Mouse (Mus musculus): ENCODE measurements around the gene Eif5b. TPM values are rescaled to one million over a fixed set of nuclear protein-coding genes. Genes with fewer than 3 reads are reported as not detected.
A peak's percentile ranks its signal among the peaks of the same experiment; 100 is the strongest.
"Not testable (repeated sequence)": the region's sequence is repeated elsewhere in the genome, so short reads cannot be mapped to it uniquely, and the experiment has no call there.

Gene Eif5b
- polyA plus RNA-seq (2015; fragmentation: Nextera tagmentation; extraction: Ambion mirVana): 26.3 and 29.3 TPM in 2 replicates

- peak within 1 kb of the TSS; percentile 86 for H3K4me2 ChIP-seq
- H3K4me3 ChIP-seq: peak within 1 kb of the TSS; percentile 89
- H3K4me1 ChIP-seq: peaks cover 14% of the 10 kb centered on the region
- under 1% methylated on average over 50 of the region's 50 CpGs for WGBS
- peaks cover 25% of the 10 kb centered on the region for H3K36me3 ChIP-seq
- ATAC-seq (ENCODE audit: insufficient number of reproducible peaks, low FRiP score, low TSS enrichment, low read depth): peak; percentile 90
- no peaks in the 10 kb centered on the region for H3K9me3 ChIP-seq
- H3K9ac ChIP-seq: peak within 1 kb of the TSS; percentile 90
- H3K27ac ChIP-seq: peak within 1 kb of the TSS; percentile 96
- H3K27me3 ChIP-seq: no peaks in the 10 kb centered on the region
These were observed at the start of gene Eif5b, which contains the start of gene Txndc9 for GRCm38 (mm10) chr1:37997867-37998266. Gene Eif5b (plus strand): TSS chr1:37998010. Gene Txndc9 (minus strand): TSS chr1:37997893.

GRCm38 (mm10) chr1:37948906-37949305, 48.9 kb upstream of the Eif5b start:
- Histone ChIP-seq H3K36me3 (no peaks in the 10 kb centered on the region), H3K27me3 (no peaks in the 10 kb centered on the region)
- WGBS: 81% methylated on average over 2 of the region's 2 CpGs

GRCm38 (mm10) chr1:37954786-37955185, 43.0 kb upstream of the Eif5b start:
- H3K9ac ChIP-seq: no peak overlapping the region
- no peaks in the 10 kb centered on the region for H3K4me1 ChIP-seq
- H3K27ac ChIP-seq: no peak overlapping the region
- 80% methylated on average over 7 of the region's 7 CpGs for WGBS
- H3K4me2 ChIP-seq: no peak overlapping the region
- H3K36me3 ChIP-seq: no peaks in the 10 kb centered on the region
- H3K9me3 ChIP-seq: no peaks in the 10 kb centered on the region
- no peak for ATAC-seq (ENCODE audit: insufficient number of reproducible peaks, low FRiP score, low TSS enrichment, low read depth)
- H3K27me3 ChIP-seq: no peaks in the 10 kb centered on the region
- no peak overlapping the region for H3K4me3 ChIP-seq

More at GRCm38 (mm10) chr1:37948906-37949305, 48.9 kb upstream of the Eif5b start:
- Histone ChIP-seq H3K4me2 (no peak overlapping the region), H3K9ac (no peak overlapping the region), H3K4me3 (no peak overlapping the region), H3K9me3 (no peaks in the 10 kb centered on the region), H3K4me1 (no peaks in the 10 kb centered on the region), H3K27ac (no peak overlapping the region)
- no peak for ATAC-seq (ENCODE audit: insufficient number of reproducible peaks, low FRiP score, low TSS enrichment, low read depth)

- H3K36me3 ChIP-seq: no peaks in the 10 kb centered on the region
- no peak overlapping the region for H3K4me2 ChIP-seq
- no peak for ATAC-seq (ENCODE audit: insufficient number of reproducible peaks, low FRiP score, low TSS enrichment, low read depth)
- H3K27ac ChIP-seq: no peak overlapping the region
- WGBS: 86% methylated on average over 2 of the region's 2 CpGs
- H3K27me3 ChIP-seq: no peaks in the 10 kb centered on the region
- no peak overlapping the region for H3K9ac ChIP-seq
- no peaks in the 10 kb centered on the region for H3K4me1 ChIP-seq
- H3K4me3 ChIP-seq: no peak overlapping the region
- no peaks in the 10 kb centered on the region for H3K9me3 ChIP-seq
These were observed 42.6 kb upstream of the Eif5b start for GRCm38 (mm10) chr1:37955251-37955650.

GRCm38 (mm10) chr1:37956690-37957431, 40.9 kb upstream of the Eif5b start:
- H3K9me3 ChIP-seq: no peaks in the 10 kb centered on the region
- no peak overlapping the region for H3K9ac ChIP-seq
- no peak for ATAC-seq (ENCODE audit: insufficient number of reproducible peaks, low FRiP score, low TSS enrichment, low read depth)
- no peak overlapping the region for H3K27ac ChIP-seq
- H3K27me3 ChIP-seq: no peaks in the 10 kb centered on the region
- H3K4me1 ChIP-seq: no peaks in the 10 kb centered on the region
- no peak overlapping the region for H3K4me2 ChIP-seq
- no peaks in the 10 kb centered on the region for H3K36me3 ChIP-seq
- H3K4me3 ChIP-seq: no peak overlapping the region
- 24% methylated on average over 3 of the region's 3 CpGs for WGBS

GRCm38 (mm10) chr1:37957659-37958058, 40.2 kb upstream of the Eif5b start, which contains the start of gene Lyg1:
Gene Lyg1 (minus strand): TSS chr1:37957759.
- Histone ChIP-seq H3K36me3 (no peaks in the 10 kb centered on the region), H3K27me3 (no peaks in the 10 kb centered on the region), H3K4me3 (no peak within 1 kb of the TSS), H3K4me2 (no peak within 1 kb of the TSS), H3K27ac (no peak within 1 kb of the TSS), H3K9me3 (no peaks in the 10 kb centered on the region), H3K4me1 (no peaks in the 10 kb centered on the region), H3K9ac (no peak within 1 kb of the TSS)
- 77% methylated on average over 5 of the region's 5 CpGs for WGBS
- no peak for ATAC-seq (ENCODE audit: insufficient number of reproducible peaks, low FRiP score, low TSS enrichment, low read depth)

- Histone ChIP-seq H3K9ac (no peak overlapping the region), H3K4me3 (no peak overlapping the region), H3K9me3 (no peaks in the 10 kb centered on the region), H3K4me2 (no peak overlapping the region), H3K36me3 (no peaks in the 10 kb centered on the region), H3K27me3 (no peaks in the 10 kb centered on the region), H3K27ac (no peak overlapping the region), H3K4me1 (no peaks in the 10 kb centered on the region)
- WGBS: 68% methylated on average over 2 of the region's 2 CpGs
- ATAC-seq (ENCODE audit: insufficient number of reproducible peaks, low FRiP score, low TSS enrichment, low read depth): no peak
These were observed 39.3 kb upstream of the Eif5b start for GRCm38 (mm10) chr1:37958516-37958915.

- WGBS: 69% methylated on average over 5 of the region's 5 CpGs
- Histone ChIP-seq H3K4me3 (no peak overlapping the region), H3K27me3 (no peaks in the 10 kb centered on the region), H3K4me2 (no peak overlapping the region), H3K27ac (no peak overlapping the region), H3K9me3 (no peaks in the 10 kb centered on the region), H3K4me1 (no peaks in the 10 kb centered on the region), H3K36me3 (no peaks in the 10 kb centered on the region), H3K9ac (no peak overlapping the region)
- ATAC-seq (ENCODE audit: insufficient number of reproducible peaks, low FRiP score, low TSS enrichment, low read depth): no peak
These were observed 38.3 kb upstream of the Eif5b start for GRCm38 (mm10) chr1:37959486-37959885.

- WGBS: 45% methylated on average over 10 of the region's 10 CpGs
These were observed 32.2 kb upstream of the Eif5b start for GRCm38 (mm10) chr1:37965571-37965970.

GRCm38 (mm10) chr1:37968746-37969145, 29.1 kb upstream of the Eif5b start:
- Histone ChIP-seq H3K27me3 (no peaks in the 10 kb centered on the region), H3K4me3 (no peak overlapping the region), H3K9ac (no peak overlapping the region), H3K9me3 (no peaks in the 10 kb centered on the region), H3K4me2 (no peak overlapping the region), H3K4me1 (no peaks in the 10 kb centered on the region), H3K36me3 (no peaks in the 10 kb centered on the region), H3K27ac (no peak overlapping the region)
- ATAC-seq (ENCODE audit: insufficient number of reproducible peaks, low FRiP score, low TSS enrichment, low read depth): no peak
- WGBS: 71% methylated on average over 6 of the region's 6 CpGs

More at GRCm38 (mm10) chr1:37965571-37965970, 32.2 kb upstream of the Eif5b start:
- Histone ChIP-seq H3K4me2 (no peak overlapping the region), H3K36me3 (no peaks in the 10 kb centered on the region), H3K27me3 (no peaks in the 10 kb centered on the region), H3K9ac (no peak overlapping the region), H3K4me1 (no peaks in the 10 kb centered on the region), H3K4me3 (no peak overlapping the region), H3K9me3 (no peaks in the 10 kb centered on the region), H3K27ac (no peak overlapping the region)
- no peak for ATAC-seq (ENCODE audit: insufficient number of reproducible peaks, low FRiP score, low TSS enrichment, low read depth)

GRCm38 (mm10) chr1:37971520-37971919, 26.3 kb upstream of the Eif5b start:
- Histone ChIP-seq H3K4me2 (no peak overlapping the region), H3K4me3 (no peak overlapping the region), H3K27ac (no peak overlapping the region), H3K4me1 (no peaks in the 10 kb centered on the region), H3K27me3 (no peaks in the 10 kb centered on the region), H3K36me3 (no peaks in the 10 kb centered on the region), H3K9me3 (no peaks in the 10 kb centered on the region), H3K9ac (no peak overlapping the region)
- ATAC-seq (ENCODE audit: insufficient number of reproducible peaks, low FRiP score, low TSS enrichment, low read depth): no peak
- WGBS: 62% methylated on average over 4 of the region's 4 CpGs

- ATAC-seq (ENCODE audit: insufficient number of reproducible peaks, low FRiP score, low TSS enrichment, low read depth); H3K4me2 ChIP-seq; H3K9ac ChIP-seq; H3K4me1 ChIP-seq; H3K27ac ChIP-seq; H3K36me3 ChIP-seq; H3K4me3 ChIP-seq; H3K27me3 ChIP-seq; H3K9me3 ChIP-seq: not testable (repeated sequence)
- 67% methylated on average over 9 of the region's 9 CpGs for WGBS
These were observed 21.1 kb upstream of the Eif5b start for GRCm38 (mm10) chr1:37976666-37977065.

Data from limb, embryonic 15.5 days (tissue).